Mouse (Mus musculus): ENCODE measurements around the gene 4931406C07Rik.

The 4931406C07Rik gene

GRCm38 (mm10) chr9:15238297-15238990, 67.8 kb downstream of the 4931406C07Rik start:
- DNase-seq (ENCODE audit: extremely low spot score): no peak

- DNase-seq (ENCODE audit: extremely low spot score): no peak
Measured at GRCm38 (mm10) chr9:15237516-15238296, 68.5 kb downstream of the 4931406C07Rik start.

GRCm38 (mm10) chr9:15235986-15236385, 70.3 kb downstream of the 4931406C07Rik start:
- DNase-seq (ENCODE audit: extremely low spot score): no peak

GRCm38 (mm10) chr9:15233604-15234003, 72.6 kb downstream of the 4931406C07Rik start:
- DNase-seq (ENCODE audit: extremely low spot score): no peak
